Mouse (Mus musculus): Measurements from ENCODE around the gene Ly6c1. TPM values are rescaled to one million over a fixed set of nuclear protein-coding genes. Genes with fewer than 3 reads are reported as not detected.
"Not testable (repeated sequence)": the region's sequence is repeated elsewhere in the genome, so short reads cannot be mapped to it uniquely, and the experiment has no call there.

Gene Ly6c1
- polyA plus RNA-seq (2017; shearing (Covaris generic)): 100 to 1,000 TPM; 133 to 161 TPM

- ATAC-seq: peak; percentile 45
Observed at GRCm38 (mm10) chr15:75048642-75049261, at the start of gene Ly6c1. Ly6c1 (minus strand) TSS chr15:75048830.

GRCm38 (mm10) chr15:75088041-75088440 is 39.4 kb upstream of the Ly6c1 start:
- ATAC-seq: not testable (repeated sequence)

- ATAC-seq: no peak
Observed at GRCm38 (mm10) chr15:75069965-75070364, 21.3 kb upstream of the Ly6c1 start.

- peak; percentile 58 for ATAC-seq
Observed at GRCm38 (mm10) chr15:75062030-75062574, 13.5 kb upstream of the Ly6c1 start.

GRCm38 (mm10) chr15:75060505-75060904 is 11.9 kb upstream of the Ly6c1 start:
- peak; percentile 85 for ATAC-seq

GRCm38 (mm10) chr15:75055985-75056384 is 7.4 kb upstream of the Ly6c1 start:
- ATAC-seq: no peak

GRCm38 (mm10) chr15:75055425-75055824 is 6.8 kb upstream of the Ly6c1 start:
- ATAC-seq: not testable (repeated sequence)

- peak; percentile 90 for ATAC-seq
Observed at GRCm38 (mm10) chr15:75052414-75052813, 3.8 kb upstream of the Ly6c1 start.

- ATAC-seq: not testable (repeated sequence)
Observed at GRCm38 (mm10) chr15:75051141-75051540, 2.5 kb upstream of the Ly6c1 start.

- not testable (repeated sequence) for ATAC-seq
Observed at GRCm38 (mm10) chr15:75050593-75050992, 2.0 kb upstream of the Ly6c1 start.

GRCm38 (mm10) chr15:75049811-75050210 is 1.2 kb upstream of the Ly6c1 start:
- ATAC-seq: not testable (repeated sequence)

GRCm38 (mm10) chr15:75047970-75048320 is 685 bp downstream of the Ly6c1 start:
- ATAC-seq: not testable (repeated sequence)

- not testable (repeated sequence) for ATAC-seq
Observed at GRCm38 (mm10) chr15:75047313-75047969, 1.2 kb downstream of the Ly6c1 start.

GRCm38 (mm10) chr15:75045501-75045900 is 3.1 kb downstream of the Ly6c1 start:
- not testable (repeated sequence) for ATAC-seq

- peak; percentile 81 for ATAC-seq
Observed at GRCm38 (mm10) chr15:75021020-75021759, 27.4 kb downstream of the Ly6c1 start.

GRCm38 (mm10) chr15:75019446-75019845 is 29.2 kb downstream of the Ly6c1 start:
- peak; percentile 76 for ATAC-seq

Other genes with a start within 250 kb of the Ly6c1 start
- gene Gml2, start 229.8 kb downstream of the Ly6c1 start, polyA plus RNA-seq (2017; shearing (Covaris generic)): not detected
- 1 to 10 TPM; 1.7 to 5.2 TPM for gene 2010109I03Rik, start 151.8 kb downstream of the Ly6c1 start, polyA plus RNA-seq (2017; shearing (Covaris generic))
- gene Ly6i, start 65.4 kb downstream of the Ly6c1 start, polyA plus RNA-seq (2017; shearing (Covaris generic)): 1 to 10 TPM in 1 of 2 experiments, under 1 TPM in 1; 0.76 to 1.6 TPM
- 100 to 1,000 TPM; 433 to 437 TPM for gene Ly6a, start 50.8 kb downstream of the Ly6c1 start, polyA plus RNA-seq (2017; shearing (Covaris generic))
- 10 to 100 TPM in 1 of 2 experiments, 1 to 10 TPM in 1; 7.2 to 11.2 TPM for gene Ly6c2, start 63.1 kb upstream of the Ly6c1 start, polyA plus RNA-seq (2017; shearing (Covaris generic))
- not detected for gene Ly6g, start 106.4 kb upstream of the Ly6c1 start, polyA plus RNA-seq (2017; shearing (Covaris generic))
- not detected for gene BC025446, start 167.5 kb upstream of the Ly6c1 start, polyA plus RNA-seq (2017; shearing (Covaris generic))
- not detected for gene Ly6f, start 219.6 kb upstream of the Ly6c1 start, polyA plus RNA-seq (2017; shearing (Covaris generic))

Measured in CD4-positive, CD25-positive, alpha-beta regulatory T cell, adult 4 months (primary cell).